Mouse (Mus musculus) megakaryocyte progenitor cell, adult 5-6 weeks (primary cell): ENCODE results near the gene Sorl1. TPM values are rescaled to one million over a fixed set of nuclear protein-coding genes. Genes with fewer than 3 reads are reported as not detected.

Experiments used
- ATAC-seq: replicated peaks from 2 replicates; pipeline ENCODE4 v1.8.0; 2016; ENCODE audit warnings: mild to moderate bottlenecking, moderate TSS enrichment, inconsistent platforms; ENCODE audit not compliant: poor library complexity
- total RNA-seq, 2 experiments: library from RNA; stranded (forward) in 1 of 2; stranded (reverse) in 1 of 2; fragments of 157-497, 149-512 nt in 1 of 2; fragments of 200-1000 nt in 1 of 2; gene quantifications; 2 replicates each; pipeline versions ENCODE4 v1.2.3 to v1.2.4; 2015 to 2017

Gene Sorl1
- total RNA-seq, 2 experiments from 2014 or later: 26.8 to 29.4 TPM

GRCm38 (mm10) chr9:41929986-41930385, 194.1 kb downstream of the Sorl1 start:
- no peak for ATAC-seq

- no peak for ATAC-seq
These were observed 198.4 kb downstream of the Sorl1 start for GRCm38 (mm10) chr9:41925721-41926120.

DNA sequence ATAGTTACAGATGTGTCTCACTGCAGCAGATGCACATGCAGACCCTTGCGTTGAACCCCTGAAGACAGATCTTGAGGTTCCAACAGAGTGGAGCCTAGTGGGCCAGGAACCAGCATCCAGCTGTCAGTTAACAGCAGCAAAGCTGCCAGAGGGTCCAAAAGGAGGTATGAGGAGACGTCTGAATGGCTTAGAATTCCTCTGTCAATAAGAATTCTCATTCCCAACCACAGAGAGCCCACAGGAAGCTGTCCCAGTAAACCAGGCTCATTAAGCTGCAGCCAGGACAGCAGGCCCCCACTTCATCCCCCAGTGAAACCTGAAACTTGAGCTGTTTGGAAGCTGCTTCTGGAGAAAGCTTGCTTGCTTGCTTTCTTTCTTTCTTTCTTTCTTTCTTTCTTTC, 200.0 kb downstream of the Sorl1 start:
- no peak for ATAC-seq

GRCm38 (mm10) chr9:41922416-41922815, 201.7 kb downstream of the Sorl1 start:
- no peak for ATAC-seq

- ATAC-seq: no peak
These were observed 205.3 kb downstream of the Sorl1 start for GRCm38 (mm10) chr9:41918657-41919380.

DNA sequence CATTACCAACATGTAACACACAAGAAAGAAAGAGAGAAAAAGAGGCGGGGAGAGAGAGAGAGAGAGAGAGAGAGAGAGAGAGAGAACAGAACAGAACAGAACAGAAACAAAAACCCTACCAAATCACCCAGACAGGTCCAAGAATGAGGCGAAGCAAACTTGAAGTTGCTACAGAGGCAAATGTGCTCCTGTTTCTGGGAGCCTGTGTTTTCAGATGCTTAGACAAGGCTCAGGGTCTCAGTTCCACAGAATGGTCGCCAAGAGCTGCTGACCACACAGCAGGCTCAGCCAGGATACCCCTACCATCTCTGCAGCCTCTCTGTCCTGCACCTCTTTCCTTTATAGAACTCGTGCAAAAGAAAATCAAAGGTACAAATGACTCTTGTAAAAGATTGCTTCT, 205.9 kb downstream of the Sorl1 start:
- ATAC-seq: no peak

DNA sequence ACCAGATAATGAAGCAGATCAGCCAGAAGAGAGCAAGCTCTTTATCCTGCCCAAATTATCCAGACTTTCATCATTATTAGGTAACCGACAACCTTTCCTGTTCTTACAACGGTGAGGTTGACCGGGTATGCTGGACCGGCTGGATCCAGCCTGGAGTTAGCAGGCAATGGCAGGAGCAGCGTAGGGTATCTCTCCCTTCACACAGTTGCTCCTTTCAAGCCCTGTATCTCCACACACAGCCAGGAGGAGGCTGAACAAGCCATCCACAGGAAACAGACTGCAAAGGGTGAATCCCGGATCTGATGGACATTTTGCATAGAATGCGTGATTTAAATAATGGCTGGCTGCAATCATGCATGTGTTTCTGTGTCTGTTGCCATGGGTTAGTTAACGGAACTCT, 208.5 kb downstream of the Sorl1 start:
- no peak for ATAC-seq

Other genes starting within 250 kb of the Sorl1 start
- 31.1 and 31.4 TPM in 2 replicates for gene Sc5d, start 140.0 kb upstream of the Sorl1 start, total RNA-seq (2015)
- gene Sc5d, start 140.0 kb upstream of the Sorl1 start, total RNA-seq (2017): 26.5 and 26.8 TPM in 2 replicates